Mouse (Mus musculus): Measurements from ENCODE around the gene Ccl27a. TPM values are rescaled to one million over a fixed set of nuclear protein-coding genes. Genes with fewer than 3 reads are reported as not detected.
"Not testable (repeated sequence)": the region's sequence is repeated elsewhere in the genome, so short reads cannot be mapped to it uniquely, and the experiment has no call there.

The Ccl27a gene
- total RNA-seq (2021) = 10 to 100 TPM; 15.4 to 19.2 TPM
- long read RNA-seq, experiment 1, transcript Ccl27a-202 (4 exons, 350 nt) = major isoform, 5 of 21 reads
- long read RNA-seq, experiment 1, partial matches to known transcripts = 3 of 21 reads
- long read RNA-seq, experiment 1, other reads (novel, unspliced or antisense) = 2 of 21 reads
- long read RNA-seq, experiment 2, transcript Ccl27a-202 (4 exons, 350 nt) = major isoform, 5 of 22 reads
- long read RNA-seq, experiment 2, partial matches to known transcripts = 3 of 22 reads
- long read RNA-seq, experiment 2, other reads (novel, unspliced or antisense) = 2 of 22 reads

DNA sequence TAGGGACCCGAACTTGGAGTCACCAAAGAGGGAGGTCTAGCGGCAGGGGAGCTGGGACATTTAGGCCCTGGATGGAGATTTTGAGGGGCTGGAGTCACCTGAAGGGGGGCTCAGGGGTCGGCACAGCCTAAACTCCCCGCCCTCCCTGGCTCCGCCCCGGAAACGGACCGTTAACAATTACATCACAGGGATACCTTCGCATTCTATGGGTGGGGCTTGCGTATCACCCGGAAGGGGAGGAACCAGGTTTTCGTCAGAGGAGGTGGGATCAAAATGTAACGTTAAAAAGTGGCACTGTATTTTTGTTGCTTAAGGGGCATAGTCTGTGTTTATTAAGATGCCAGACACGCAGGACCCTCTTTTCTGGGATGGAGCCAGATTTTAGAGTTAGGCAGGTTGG lies at the start of gene Ccl27a:
Gene Ccl27a (minus strand): TSS at position 246 of the 400 bp plus-strand sequence.
- Histone ChIP-seq H3K27ac (peak within 1 kb of the TSS; percentile 84), H3K4me3 (peak within 1 kb of the TSS; percentile 72)
- intact Hi-C loops (cut with DNase I) = not testable (repeated sequence)
- DNase-seq = peak; percentile 86

DNA sequence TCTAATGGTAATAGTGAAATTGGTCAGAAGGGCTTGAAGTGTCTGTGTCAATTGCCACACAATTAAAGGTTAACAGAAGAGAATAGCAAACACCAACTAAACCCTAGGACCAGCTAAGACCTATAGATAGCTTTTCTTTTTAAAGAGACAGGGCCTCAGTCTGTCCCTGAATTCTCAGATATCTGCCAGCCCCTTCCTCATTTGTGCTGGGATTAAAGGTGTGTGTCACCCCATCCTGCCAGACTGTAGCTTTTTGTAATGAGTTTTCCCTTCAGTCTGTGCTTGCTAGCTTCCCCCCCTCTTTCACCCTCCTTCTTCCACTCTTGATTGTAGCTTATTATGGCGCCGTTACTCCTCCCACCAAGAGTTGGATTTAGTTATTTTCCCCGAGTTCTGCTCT lies 9.2 kb upstream of the Ccl27a start:
- intact Hi-C loops (cut with DNase I); H3K27ac ChIP-seq; DNase-seq; H3K4me3 ChIP-seq: not testable (repeated sequence)

DNA sequence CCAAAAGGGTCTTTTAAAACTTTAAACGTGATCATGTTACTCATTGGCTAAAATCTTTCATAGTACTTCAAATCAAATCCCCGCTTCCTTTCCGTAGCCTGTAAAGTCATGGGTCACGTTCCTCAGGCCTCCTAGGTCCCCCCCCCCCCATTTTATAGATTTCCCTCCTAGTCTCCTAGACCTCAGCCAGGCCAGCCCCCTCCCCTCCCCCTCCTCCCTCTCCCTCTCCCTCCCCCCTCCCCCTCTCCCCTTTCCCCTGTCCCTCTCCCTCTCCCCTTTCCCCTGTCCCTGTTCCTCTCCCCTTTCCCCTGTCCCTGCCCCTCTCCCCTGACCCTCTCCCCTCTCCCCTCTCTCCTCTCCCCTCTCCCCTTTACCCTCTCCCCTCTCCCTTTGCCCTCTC lies 8.7 kb upstream of the Ccl27a start:
- H3K27ac ChIP-seq; DNase-seq; H3K4me3 ChIP-seq; intact Hi-C loops (cut with DNase I): not testable (repeated sequence)

DNA sequence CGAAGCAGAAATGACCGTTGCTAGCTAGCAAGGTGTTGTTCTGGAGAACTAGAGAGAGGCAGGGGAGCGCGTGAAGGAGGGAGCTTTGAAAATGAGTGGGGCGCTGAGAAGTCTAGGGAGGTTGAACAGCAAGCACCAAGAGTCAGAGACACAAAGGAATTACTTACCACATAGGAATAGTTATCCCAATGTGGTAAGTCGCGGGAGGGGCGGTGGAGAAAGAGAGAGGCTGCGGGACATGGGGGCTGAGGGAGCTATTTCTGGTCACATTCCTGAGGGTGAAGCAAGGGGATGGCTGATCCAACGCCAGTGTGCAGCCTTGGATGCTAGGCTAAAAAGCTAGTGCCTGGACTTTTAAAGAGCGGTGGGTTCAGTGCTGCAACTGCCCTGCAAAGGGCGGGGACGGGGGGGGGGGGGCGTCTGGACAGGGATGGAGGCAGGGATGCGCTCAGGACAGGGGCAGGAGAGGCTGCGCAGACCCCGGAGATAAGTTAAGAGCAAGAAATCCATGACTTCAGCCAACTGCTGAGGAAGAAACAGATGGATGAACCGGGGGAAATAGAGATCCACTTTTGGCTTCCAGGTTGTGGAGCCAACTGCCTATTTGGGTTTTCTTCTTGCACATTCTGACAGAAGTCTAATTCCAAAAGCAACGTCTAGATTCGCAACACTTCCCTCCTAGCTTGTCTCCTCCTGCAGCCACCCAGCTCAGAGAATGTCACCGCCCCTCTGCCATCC lies 7.9 kb upstream of the Ccl27a start:
- H3K27ac ChIP-seq = peak overlapping the region; percentile 51; the same call in 1 of the 2 replicates
- H3K4me3 ChIP-seq = peak overlapping the region; percentile 7
- DNase-seq = not testable (repeated sequence)

DNA sequence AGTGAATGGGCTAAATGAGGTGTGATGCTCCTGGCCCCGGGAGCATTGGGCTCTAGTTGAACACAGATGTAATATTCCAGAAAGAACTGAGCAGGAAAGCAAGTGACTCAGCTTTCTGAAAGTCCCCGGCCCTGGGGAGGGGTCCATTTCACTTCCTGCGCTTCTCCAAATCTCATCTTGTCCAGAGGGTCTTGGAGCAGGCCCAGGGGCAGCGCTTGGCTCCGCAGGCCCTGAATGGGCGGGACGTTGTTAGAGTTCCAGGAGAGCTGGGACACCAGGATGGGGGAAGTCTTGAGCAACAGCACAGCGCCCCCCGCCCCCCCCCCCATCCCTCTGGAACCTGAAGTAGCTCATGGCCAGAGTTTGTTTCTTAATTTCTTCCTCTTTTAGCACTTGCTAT lies 7.2 kb upstream of the Ccl27a start:
- peak; percentile 60 for DNase-seq
- H3K27ac ChIP-seq = peak overlapping the region; percentile 31; the same call in 1 of the 2 replicates
- intact Hi-C loops (cut with DNase I); H3K4me3 ChIP-seq: not testable (repeated sequence)

More for the DNA sequence above, 7.9 kb upstream of the Ccl27a start:
- intact Hi-C loops (cut with DNase I) = not testable (repeated sequence)

DNA sequence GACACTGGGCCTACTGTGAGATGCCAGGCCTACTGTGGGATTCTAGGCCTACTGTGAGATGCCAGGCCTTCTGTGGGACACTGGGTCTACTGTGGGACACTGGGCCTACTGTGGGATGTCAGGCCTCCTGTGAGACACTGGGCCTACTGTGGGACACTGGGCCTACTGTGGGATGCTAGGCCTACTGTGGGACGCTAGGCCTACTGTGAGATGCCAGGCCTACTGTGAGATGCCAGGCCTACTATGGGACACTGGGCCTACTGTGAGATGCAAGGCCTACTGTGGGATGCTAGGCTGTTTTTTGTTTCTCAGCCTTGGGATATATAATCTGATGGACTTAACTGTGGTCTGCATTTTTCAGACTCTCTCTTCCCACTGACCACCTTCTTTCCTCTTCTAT lies 1.8 kb upstream of the Ccl27a start:
- H3K4me3 ChIP-seq; intact Hi-C loops (cut with DNase I); DNase-seq: not testable (repeated sequence)

DNA sequence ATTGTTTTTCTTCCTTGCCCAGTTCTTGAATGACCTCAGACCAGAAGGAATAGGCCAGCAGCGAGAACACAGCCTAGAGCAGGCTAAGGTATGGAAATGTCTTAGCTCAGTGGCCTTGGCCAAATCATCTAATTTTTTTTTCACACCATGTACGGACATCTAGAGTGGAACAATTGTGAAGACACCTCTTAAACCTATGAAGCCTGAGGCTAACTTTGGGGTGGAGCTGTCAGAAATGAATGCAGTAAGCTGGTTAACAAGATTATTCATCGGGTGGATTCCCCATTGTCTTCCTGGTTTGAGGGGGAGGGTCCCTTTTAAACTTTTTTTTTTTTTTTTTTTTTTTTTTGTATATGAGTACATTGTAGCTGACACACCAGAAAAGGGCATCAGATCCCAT lies 459 bp upstream of the Ccl27a start:
- H3K27ac ChIP-seq = peak overlapping the region; percentile 84
- DNase-seq; intact Hi-C loops (cut with DNase I): not testable (repeated sequence)
- H3K4me3 ChIP-seq = peak overlapping the region; percentile 72

More for the DNA sequence above, 1.8 kb upstream of the Ccl27a start:
- H3K27ac ChIP-seq = not testable (repeated sequence)

DNA sequence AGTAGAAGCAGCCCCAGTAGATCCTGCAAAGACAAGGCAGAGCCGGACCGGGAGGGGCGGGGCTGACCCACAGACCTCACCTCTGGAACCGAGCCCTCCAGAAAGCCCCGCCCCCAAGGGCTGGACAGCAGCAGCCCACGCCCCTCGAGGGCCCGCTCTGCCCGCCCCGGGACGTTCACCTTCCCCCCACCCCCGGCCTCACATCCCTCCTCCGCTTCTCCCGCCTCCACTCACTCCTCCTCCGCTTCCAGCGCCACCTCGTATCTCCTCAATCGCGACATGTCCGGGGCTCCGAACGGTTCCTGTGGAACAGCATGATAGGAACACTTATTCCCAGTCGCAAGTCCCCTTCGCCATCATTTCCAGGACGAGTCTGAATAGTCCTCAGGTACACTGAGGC lies 545 bp downstream of the Ccl27a start:
- intact Hi-C loops (cut with DNase I) = not testable (repeated sequence)
- peak overlapping the region; percentile 72 for H3K4me3 ChIP-seq
- H3K27ac ChIP-seq = peak overlapping the region; percentile 84
- peak; percentile 83 for DNase-seq

DNA sequence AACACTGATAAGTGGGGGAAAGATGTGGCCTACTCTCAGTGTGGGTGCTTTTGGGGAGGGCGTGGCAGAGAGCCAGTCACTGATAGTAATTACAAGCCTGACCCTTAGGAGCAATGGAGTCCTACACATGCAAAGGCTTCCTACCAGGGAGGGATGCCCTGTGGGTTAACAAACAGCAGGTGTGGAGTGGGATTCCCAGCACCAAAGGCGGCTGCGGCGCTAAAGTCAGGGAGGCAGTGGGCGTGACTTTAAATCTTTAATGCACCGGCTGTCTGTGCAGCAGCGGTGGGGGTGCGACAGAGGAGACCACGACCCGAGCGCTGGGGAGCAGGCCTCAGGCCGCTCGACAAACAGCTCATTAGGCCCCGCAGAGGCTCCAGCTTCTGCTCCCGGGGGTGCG lies 1.1 kb downstream of the Ccl27a start:
- Histone ChIP-seq H3K4me3 (peak overlapping the region; percentile 68), H3K27ac (peak overlapping the region; percentile 79)
- intact Hi-C loops (cut with DNase I); DNase-seq: not testable (repeated sequence)

DNA sequence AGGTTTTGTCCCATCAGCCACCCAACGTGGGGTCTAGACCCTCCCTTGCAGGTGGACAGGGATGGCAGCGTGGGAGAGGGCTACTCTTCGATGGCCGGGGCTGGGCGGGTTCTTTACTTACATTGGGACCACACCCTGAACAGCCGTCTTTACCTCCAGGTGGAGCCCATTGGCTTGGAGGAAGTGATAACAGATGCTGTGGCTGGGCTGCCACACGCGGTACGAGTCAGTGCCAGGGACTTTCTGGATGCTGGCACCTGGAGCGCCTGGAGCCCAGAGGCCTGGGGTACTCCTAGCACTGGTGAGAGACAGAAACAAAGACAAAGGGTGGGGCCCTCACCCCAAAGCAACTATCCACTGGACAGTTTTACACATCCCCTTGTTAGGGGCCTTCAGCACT lies 6.7 kb downstream of the Ccl27a start:
- intact Hi-C loops (cut with DNase I); H3K27ac ChIP-seq; DNase-seq; H3K4me3 ChIP-seq: not testable (repeated sequence)

DNA sequence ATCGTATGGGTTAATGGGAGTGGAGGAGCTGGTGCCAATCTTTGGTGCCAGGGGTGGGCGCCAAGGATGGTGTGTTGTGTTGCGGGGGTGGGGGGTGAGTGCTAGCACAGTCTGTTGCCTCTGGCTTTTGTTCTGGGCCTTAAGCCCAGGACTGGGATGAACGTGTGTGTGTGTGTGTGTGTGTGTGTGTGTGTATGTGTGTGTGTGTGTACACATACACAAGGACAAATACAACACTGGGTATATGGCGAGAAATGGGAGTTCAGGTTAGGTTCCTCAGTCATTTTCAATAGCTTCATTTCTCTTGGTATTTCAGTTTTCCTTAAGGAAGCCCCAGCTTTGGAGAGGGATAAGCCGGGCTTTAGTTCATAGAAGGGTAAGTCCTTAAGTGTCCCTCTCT lies 10.9 kb downstream of the Ccl27a start:
- peak overlapping the region; percentile 96 for H3K27ac ChIP-seq
- peak overlapping the region; percentile 85 for H3K4me3 ChIP-seq
- intact Hi-C loops (cut with DNase I); DNase-seq: not testable (repeated sequence)

DNA sequence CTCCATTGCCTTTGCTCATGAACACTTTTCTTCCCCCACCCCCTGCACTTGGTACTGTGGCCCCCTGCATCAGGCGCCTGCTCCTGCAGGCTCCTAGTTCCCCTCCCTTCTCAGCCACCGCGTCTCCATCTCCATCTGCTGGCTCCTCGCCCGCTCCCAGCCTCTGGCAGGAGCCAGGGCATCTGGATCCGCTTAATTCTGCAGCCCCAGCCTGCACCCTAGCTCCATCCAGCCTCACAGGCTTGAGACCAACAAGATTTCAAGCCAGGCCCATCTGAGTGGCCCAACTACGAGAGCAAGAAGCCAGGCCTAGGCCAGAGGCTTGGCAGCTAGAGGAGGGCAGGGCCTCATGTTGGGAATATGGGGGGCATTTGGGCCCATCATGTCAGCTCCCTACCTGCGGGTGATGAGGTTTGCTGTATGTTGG lies 11.3 kb downstream of the Ccl27a start:
- peak overlapping the region; percentile 96 for H3K27ac ChIP-seq
- DNase-seq = peak; percentile 92
- intact Hi-C loops (cut with DNase I) = not testable (repeated sequence)
- peak overlapping the region; percentile 85 for H3K4me3 ChIP-seq

DNA sequence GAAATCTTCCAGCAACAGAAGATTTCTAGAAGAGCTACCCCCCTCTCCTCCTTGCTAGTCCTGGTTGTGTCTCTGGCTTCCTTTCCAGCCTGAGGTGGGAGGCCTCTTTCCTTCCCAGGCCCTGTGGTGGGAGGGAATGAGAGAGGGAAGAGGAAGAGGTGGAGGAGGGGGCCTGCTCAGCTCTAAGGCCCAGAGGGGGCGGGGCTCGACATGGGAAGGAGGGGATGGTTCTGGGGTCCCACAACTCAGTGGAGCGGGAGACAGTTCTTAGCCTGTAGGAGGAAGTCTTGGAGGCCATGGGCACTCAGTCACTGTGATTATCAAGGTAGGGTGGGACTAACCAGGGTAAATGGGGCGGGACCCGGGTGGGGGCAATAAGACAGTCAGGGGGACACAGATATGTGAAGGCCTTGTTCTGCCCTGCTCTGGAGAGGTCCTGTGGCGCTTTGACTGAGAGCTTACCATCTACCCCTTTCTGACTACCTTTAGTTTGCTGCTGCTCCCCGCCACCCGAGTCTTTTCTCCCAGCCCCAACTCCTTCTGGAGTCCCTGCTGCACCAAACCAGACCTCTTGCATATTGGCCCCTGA lies 11.9 kb downstream of the Ccl27a start:
- Histone ChIP-seq H3K4me3 (peak overlapping the region; percentile 85), H3K27ac (peak overlapping the region; percentile 96)
- TF ChIP-seq CTCF (IDR thresholded peaks at IDR 0.05) = no peak
- peak; percentile 55 for DNase-seq
- intact Hi-C loops (cut with DNase I) = no loop called here

All from gastrocnemius, adult 2 months (tissue).